Mouse (Mus musculus): ENCODE results near the gene Ccdc61.
A peak's percentile ranks its signal among the peaks of the same experiment; 100 is the strongest.

Gene Ccdc61

GRCm38 (mm10) chr7:18910241-18910831, at the start of gene Ccdc61:
TSS of gene Ccdc61 (minus strand) at chr7:18910415.
- DNase-seq (ENCODE audit: low spot score), result peak; percentile 97

GRCm38 (mm10) chr7:18959446-18959845, 49.2 kb upstream of the Ccdc61 start:
- DNase-seq (ENCODE audit: low spot score), result no peak

GRCm38 (mm10) chr7:18958384-18958766, 48.2 kb upstream of the Ccdc61 start:
- DNase-seq (ENCODE audit: low spot score), result no peak

- peak; percentile 65 for DNase-seq (ENCODE audit: low spot score)
Measured at GRCm38 (mm10) chr7:18957569-18958383, 47.6 kb upstream of the Ccdc61 start.

GRCm38 (mm10) chr7:18951397-18951796, 41.2 kb upstream of the Ccdc61 start:
- peak; percentile 84 for DNase-seq (ENCODE audit: low spot score)

- DNase-seq (ENCODE audit: low spot score), result no peak
Measured at GRCm38 (mm10) chr7:18950523-18951315, 40.5 kb upstream of the Ccdc61 start.

- DNase-seq (ENCODE audit: low spot score), result no peak
Measured at GRCm38 (mm10) chr7:18949781-18950522, 39.7 kb upstream of the Ccdc61 start.

GRCm38 (mm10) chr7:18948151-18948550, 37.9 kb upstream of the Ccdc61 start:
- peak; percentile 29 for DNase-seq (ENCODE audit: low spot score)

- DNase-seq (ENCODE audit: low spot score), result no peak
Measured at GRCm38 (mm10) chr7:18942815-18943214, 32.6 kb upstream of the Ccdc61 start.

- peak; percentile 34 for DNase-seq (ENCODE audit: low spot score)
Measured at GRCm38 (mm10) chr7:18942376-18942775, 32.2 kb upstream of the Ccdc61 start.

GRCm38 (mm10) chr7:18927759-18928158, 17.5 kb upstream of the Ccdc61 start:
- DNase-seq (ENCODE audit: low spot score), result peak; percentile 35

GRCm38 (mm10) chr7:18926911-18927310, 16.7 kb upstream of the Ccdc61 start:
- peak; percentile 35 for DNase-seq (ENCODE audit: low spot score)

GRCm38 (mm10) chr7:18926041-18926790, 16.0 kb upstream of the Ccdc61 start:
- DNase-seq (ENCODE audit: low spot score), result peak; percentile 48

- peak; percentile 89 for DNase-seq (ENCODE audit: low spot score)
Measured at GRCm38 (mm10) chr7:18925162-18925938, 15.1 kb upstream of the Ccdc61 start, which contains the start of gene Nova2. TSS of gene Nova2 (plus strand) at chr7:18925888.

GRCm38 (mm10) chr7:18924321-18924720, 14.1 kb upstream of the Ccdc61 start:
- DNase-seq (ENCODE audit: low spot score), result peak; percentile 32

GRCm38 (mm10) chr7:18923711-18924191, 13.5 kb upstream of the Ccdc61 start:
- peak; percentile 29 for DNase-seq (ENCODE audit: low spot score)

- no peak for DNase-seq (ENCODE audit: low spot score)
Measured at GRCm38 (mm10) chr7:18923267-18923666, 13.1 kb upstream of the Ccdc61 start.

- DNase-seq (ENCODE audit: low spot score), result peak; percentile 38
Measured at GRCm38 (mm10) chr7:18922807-18923206, 12.6 kb upstream of the Ccdc61 start.

- DNase-seq (ENCODE audit: low spot score), result peak; percentile 44
Measured at GRCm38 (mm10) chr7:18921069-18921468, 10.9 kb upstream of the Ccdc61 start.

- no peak for DNase-seq (ENCODE audit: low spot score)
Measured at GRCm38 (mm10) chr7:18917931-18918330, 7.7 kb upstream of the Ccdc61 start.

Data from testis, postnatal 10 days (tissue).